Mouse (Mus musculus) liver, postnatal 0 days (tissue): ENCODE results near the gene R3hdml.

Experiments
- CTCF ChIP-seq: sonication (generic); IDR thresholded peaks from 2 replicates; pipeline ENCODE4 v1.5.1; 2016; ENCODE audit warnings: antibody characterized with exemption, low read depth
- EP300 ChIP-seq: IDR thresholded peaks from 2 replicates; pipeline ENCODE4 v1.6.1; 2016; ENCODE audit warnings: antibody characterized with exemption, low read depth, mild to moderate bottlenecking

DNA sequence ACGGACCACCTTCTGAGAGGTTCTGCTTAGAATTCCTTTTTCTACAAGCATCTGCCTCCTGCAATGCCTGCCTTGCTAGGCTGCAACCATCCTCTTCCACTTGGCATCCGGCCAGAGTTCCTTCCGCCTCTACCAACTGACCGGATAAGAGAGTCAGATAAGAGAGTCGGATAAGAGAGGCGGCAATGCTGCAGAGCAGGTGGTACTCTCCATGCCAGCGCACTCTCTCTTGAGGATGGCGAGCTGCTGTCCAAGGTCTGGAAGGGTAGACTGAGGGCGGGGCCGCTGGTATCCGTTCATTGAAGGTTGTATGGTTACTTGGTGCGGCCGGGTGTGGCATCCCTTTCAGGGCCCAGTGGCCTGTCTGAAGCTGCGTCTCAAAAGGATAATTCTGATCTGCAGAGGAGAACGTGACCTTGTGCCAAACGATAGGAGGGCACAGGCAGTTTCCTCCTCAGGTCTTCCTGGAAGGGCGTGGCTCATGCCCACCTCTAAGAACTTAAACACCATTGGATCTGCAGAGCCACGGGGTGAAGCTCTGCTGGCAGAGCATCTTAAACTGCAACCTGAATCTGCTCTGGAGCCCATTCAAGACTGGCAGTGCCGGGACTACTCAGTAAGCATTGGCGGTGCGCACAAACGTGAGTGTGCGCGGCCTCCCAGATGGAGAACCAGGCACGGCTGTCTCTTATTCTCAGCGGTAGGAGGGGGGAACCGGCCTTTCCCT is 33.4 kb upstream of the R3hdml start:
- TF ChIP-seq CTCF: no peak
- no peak for TF ChIP-seq EP300
